Mouse (Mus musculus): ENCODE measurements around the gene Rfc2. TPM values are rescaled to one million over a fixed set of nuclear protein-coding genes. Genes with fewer than 3 reads are reported as not detected.

Rfc2 gene
- polyA plus RNA-seq, 1 experiment from 2014 or later, result 375 TPM

DNA sequence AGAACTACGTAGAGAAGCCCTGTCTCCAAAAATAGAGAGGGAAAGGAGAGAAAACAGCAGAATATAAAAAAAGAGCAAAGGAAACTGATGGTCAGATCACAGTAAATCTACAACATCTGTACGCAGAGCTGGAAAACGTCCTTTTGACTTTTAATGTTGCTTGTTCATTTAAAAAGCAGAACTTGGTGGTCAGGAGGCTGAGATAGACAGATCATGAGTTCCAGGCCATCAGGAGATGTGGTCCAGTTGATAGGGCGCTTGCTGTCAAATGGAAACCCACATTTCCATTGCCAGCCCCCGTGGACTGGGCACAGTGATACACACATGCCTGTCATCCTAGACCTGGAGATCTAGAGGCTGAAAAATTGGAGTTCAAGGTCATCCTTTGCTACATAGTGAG, 3.6 kb downstream of the Rfc2 start:
- H3K36me3 ChIP-seq (ENCODE audit: control insufficient read depth, insufficient read depth, low read length), result no peaks in the 10 kb centered on the region; the same call in 1 of the 2 replicates
- no peaks in the 10 kb centered on the region for H3K27me3 ChIP-seq (ENCODE audit: control insufficient read depth, insufficient read depth, low read length)
- H3K9ac ChIP-seq (ENCODE audit: low read length), result no peak overlapping the region
- DNase-seq (ENCODE audit: low spot score), result no peak
- H3K4me3 ChIP-seq (ENCODE audit: low read depth, low read length), result no peak overlapping the region
- H3K4me1 ChIP-seq (replicated peaks; ENCODE audit: control insufficient read depth, insufficient read depth, low read length), result peaks cover 5% of the 10 kb centered on the region
- no peak overlapping the region for H3K27ac ChIP-seq (ENCODE audit: low read depth, low read length)
- H3K4me2 ChIP-seq (ENCODE audit: low read depth, low read length, severe bottlenecking), result no peak overlapping the region
- H3K9me3 ChIP-seq (ENCODE audit: control insufficient read depth, low read length), result no peaks in the 10 kb centered on the region
- ATAC-seq (replicated peaks; ENCODE audit: low FRiP score), result no peak
- 93% methylated on average over 5 of the region's 5 CpGs for WGBS

DNA sequence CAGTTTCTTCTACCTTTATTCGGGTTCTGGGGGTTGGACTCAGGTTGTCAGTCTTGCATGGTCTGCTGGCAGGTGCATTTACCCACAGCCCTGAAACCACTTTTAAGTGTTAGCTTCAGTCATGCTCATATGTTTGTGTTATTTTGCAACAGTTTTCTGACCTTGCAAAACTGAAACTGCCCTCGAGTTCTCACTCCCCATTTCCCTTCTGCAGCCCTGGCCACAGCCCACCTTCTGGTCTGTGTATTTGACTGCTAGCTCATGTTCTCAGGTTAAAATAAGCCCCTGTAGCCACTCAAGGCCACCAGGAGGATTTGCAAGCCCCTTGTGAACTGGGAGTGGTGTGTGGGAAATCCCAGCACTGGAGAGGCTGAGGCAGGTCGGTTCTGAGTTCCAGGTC, 8.7 kb downstream of the Rfc2 start:
- Histone ChIP-seq H3K36me3 (ENCODE audit: control insufficient read depth, insufficient read depth, low read length) (peaks cover 6% of the 10 kb centered on the region; the same call in 1 of the 2 replicates), H3K27me3 (ENCODE audit: control insufficient read depth, insufficient read depth, low read length) (no peaks in the 10 kb centered on the region), H3K4me3 (ENCODE audit: low read depth, low read length) (no peak overlapping the region), H3K9me3 (ENCODE audit: control insufficient read depth, low read length) (no peaks in the 10 kb centered on the region), H3K4me1 (replicated peaks; ENCODE audit: control insufficient read depth, insufficient read depth, low read length) (no peaks in the 10 kb centered on the region), H3K9ac (ENCODE audit: low read length) (no peak overlapping the region), H3K27ac (ENCODE audit: low read depth, low read length) (no peak overlapping the region), H3K4me2 (ENCODE audit: low read depth, low read length, severe bottlenecking) (no peak overlapping the region)
- ATAC-seq (replicated peaks; ENCODE audit: low FRiP score) (no peak), DNase-seq (ENCODE audit: low spot score) (no peak)
- 96% methylated on average over 3 of the region's 3 CpGs for WGBS

DNA sequence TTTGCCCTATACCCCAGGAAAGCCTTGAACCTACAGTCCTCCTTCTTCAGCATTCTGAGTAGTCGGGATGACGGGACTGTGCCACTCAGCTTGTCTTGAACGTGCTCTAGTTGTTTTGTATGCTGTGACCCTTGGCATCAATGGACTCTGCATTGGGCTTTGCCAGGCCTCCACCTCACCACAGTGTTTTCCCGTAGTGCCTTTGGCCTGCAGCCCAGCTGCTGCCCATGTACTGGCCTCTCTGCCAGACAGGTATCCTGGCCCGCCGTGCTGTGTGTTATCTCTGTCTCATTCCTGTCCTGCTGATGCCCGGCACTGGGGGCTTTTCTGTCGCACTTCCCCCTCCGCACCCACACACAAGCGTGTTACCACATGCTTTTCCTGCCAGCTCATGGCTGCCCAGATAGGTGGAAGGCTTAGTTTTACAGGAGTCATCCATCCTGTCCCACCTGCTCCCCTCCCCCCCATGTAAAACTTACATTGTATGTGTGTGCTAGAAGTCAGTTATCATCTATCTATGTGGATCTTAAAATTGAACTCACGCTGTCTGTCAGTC, 10.9 kb downstream of the Rfc2 start:
- WGBS, result 98% methylated on average over 11 of the region's 11 CpGs
- Histone ChIP-seq H3K36me3 (ENCODE audit: control insufficient read depth, insufficient read depth, low read length) (peaks cover 9% of the 10 kb centered on the region; the same call in 1 of the 2 replicates), H3K27ac (ENCODE audit: low read depth, low read length) (no peak overlapping the region)

DNA sequence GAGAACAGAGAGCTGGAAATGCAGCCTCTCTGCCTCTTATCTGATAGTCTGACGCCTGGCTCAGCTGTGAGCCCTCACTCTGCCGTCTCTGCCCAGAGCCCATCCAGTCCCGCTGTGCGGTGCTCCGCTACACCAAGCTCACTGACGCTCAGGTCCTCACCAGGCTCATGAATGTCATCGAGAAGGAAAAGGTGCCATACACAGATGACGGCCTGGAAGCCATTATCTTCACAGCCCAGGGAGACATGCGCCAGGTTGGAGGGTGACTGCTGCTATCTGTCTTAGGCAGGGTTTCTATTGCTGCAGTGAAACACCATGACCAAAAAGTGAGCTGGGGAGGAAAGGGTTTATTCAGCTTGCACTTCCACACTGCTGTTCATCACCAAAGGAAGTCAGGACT, 11.9 kb downstream of the Rfc2 start:
- ATAC-seq (replicated peaks; ENCODE audit: low FRiP score) (no peak), DNase-seq (ENCODE audit: low spot score) (no peak)
- peaks cover 9% of the 10 kb centered on the region; the same call in 1 of the 2 replicates for H3K36me3 ChIP-seq (ENCODE audit: control insufficient read depth, insufficient read depth, low read length)
- H3K27me3 ChIP-seq (ENCODE audit: control insufficient read depth, insufficient read depth, low read length), result no peaks in the 10 kb centered on the region
- H3K9ac ChIP-seq (ENCODE audit: low read length), result no peak overlapping the region
- no peaks in the 10 kb centered on the region for H3K4me1 ChIP-seq (replicated peaks; ENCODE audit: control insufficient read depth, insufficient read depth, low read length)
- H3K4me3 ChIP-seq (ENCODE audit: low read depth, low read length), result no peak overlapping the region
- no peak overlapping the region for H3K27ac ChIP-seq (ENCODE audit: low read depth, low read length)
- 89% methylated on average over 9 of the region's 9 CpGs for WGBS
- no peak overlapping the region for H3K4me2 ChIP-seq (ENCODE audit: low read depth, low read length, severe bottlenecking)
- no peaks in the 10 kb centered on the region for H3K9me3 ChIP-seq (ENCODE audit: control insufficient read depth, low read length)

More for the DNA sequence above, 10.9 kb downstream of the Rfc2 start:
- H3K4me3 ChIP-seq (ENCODE audit: low read depth, low read length), result no peak overlapping the region
- ATAC-seq (replicated peaks; ENCODE audit: low FRiP score) (no peak), DNase-seq (ENCODE audit: low spot score) (no peak)
- H3K27me3 ChIP-seq (ENCODE audit: control insufficient read depth, insufficient read depth, low read length), result no peaks in the 10 kb centered on the region
- H3K9ac ChIP-seq (ENCODE audit: low read length), result no peak overlapping the region
- H3K9me3 ChIP-seq (ENCODE audit: control insufficient read depth, low read length), result no peaks in the 10 kb centered on the region
- H3K4me1 ChIP-seq (replicated peaks; ENCODE audit: control insufficient read depth, insufficient read depth, low read length), result no peaks in the 10 kb centered on the region
- H3K4me2 ChIP-seq (ENCODE audit: low read depth, low read length, severe bottlenecking), result no peak overlapping the region

DNA sequence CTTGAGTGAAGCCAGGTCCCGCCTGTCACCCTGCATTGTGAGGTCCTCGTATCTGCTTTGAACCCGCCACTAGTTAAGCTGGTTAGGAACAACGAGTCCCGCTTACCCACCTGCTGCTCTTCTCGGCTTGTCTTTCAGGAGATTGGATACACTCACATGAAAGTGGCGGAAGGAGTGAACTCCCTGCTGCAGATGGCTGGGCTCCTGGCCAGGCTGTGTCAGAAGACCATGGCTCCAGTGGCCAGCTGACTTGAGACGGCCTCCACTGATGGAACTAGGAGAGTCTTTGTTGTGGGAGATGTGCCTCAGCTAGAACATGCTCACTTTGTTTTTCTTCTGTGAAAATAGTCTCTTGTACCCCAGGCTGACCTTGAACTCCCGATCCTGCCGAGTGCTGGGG, 16.5 kb downstream of the Rfc2 start:
- Histone ChIP-seq H3K4me3 (ENCODE audit: low read depth, low read length) (no peak overlapping the region), H3K4me2 (ENCODE audit: low read depth, low read length, severe bottlenecking) (no peak overlapping the region), H3K9me3 (ENCODE audit: control insufficient read depth, low read length) (no peaks in the 10 kb centered on the region), H3K9ac (ENCODE audit: low read length) (no peak overlapping the region), H3K4me1 (replicated peaks; ENCODE audit: control insufficient read depth, insufficient read depth, low read length) (no peaks in the 10 kb centered on the region), H3K36me3 (ENCODE audit: control insufficient read depth, insufficient read depth, low read length) (peaks cover 6% of the 10 kb centered on the region; the same call in 1 of the 2 replicates), H3K27ac (ENCODE audit: low read depth, low read length) (no peak overlapping the region), H3K27me3 (ENCODE audit: control insufficient read depth, insufficient read depth, low read length) (no peaks in the 10 kb centered on the region)
- no peak for ATAC-seq (replicated peaks; ENCODE audit: low FRiP score)
- no peak for DNase-seq (ENCODE audit: low spot score)
- WGBS, result 90% methylated on average over 10 of the region's 10 CpGs

DNA sequence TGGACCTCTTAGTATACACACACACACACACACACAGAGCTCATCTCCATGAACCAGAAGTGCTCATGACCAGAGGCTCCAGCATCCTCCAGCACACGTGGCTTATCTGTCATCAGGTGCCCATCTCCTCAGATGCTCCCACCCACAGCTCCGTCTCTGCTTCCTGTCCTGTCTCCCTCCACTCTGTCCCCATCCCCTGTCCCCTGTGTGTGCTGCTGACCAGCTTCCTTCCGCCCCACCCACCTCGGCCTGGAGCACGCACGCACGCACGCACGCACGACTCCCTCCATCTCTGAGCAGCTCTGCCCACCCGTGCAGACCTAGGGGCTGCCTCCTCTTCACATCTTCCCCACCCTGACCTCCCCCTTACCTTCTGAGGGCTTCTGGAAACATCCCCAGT, 23.2 kb downstream of the Rfc2 start:
- no peak overlapping the region for H3K27ac ChIP-seq (ENCODE audit: low read depth, low read length)
- DNase-seq (ENCODE audit: low spot score) (no peak), ATAC-seq (replicated peaks; ENCODE audit: low FRiP score) (no peak)
- H3K4me3 ChIP-seq (ENCODE audit: low read depth, low read length), result no peak overlapping the region
- no peak overlapping the region for H3K4me2 ChIP-seq (ENCODE audit: low read depth, low read length, severe bottlenecking)
- H3K9ac ChIP-seq (ENCODE audit: low read length), result no peak overlapping the region
- 0 out of 2 replicates have a peak, but pooled peaks cover 3% of the 10 kb centered on the region for H3K36me3 ChIP-seq (ENCODE audit: control insufficient read depth, insufficient read depth, low read length)
- H3K4me1 ChIP-seq (replicated peaks; ENCODE audit: control insufficient read depth, insufficient read depth, low read length), result no peaks in the 10 kb centered on the region
- no peaks in the 10 kb centered on the region for H3K27me3 ChIP-seq (ENCODE audit: control insufficient read depth, insufficient read depth, low read length)
- no peaks in the 10 kb centered on the region for H3K9me3 ChIP-seq (ENCODE audit: control insufficient read depth, low read length)
- WGBS, result 89% methylated on average over 11 of the region's 11 CpGs

DNA sequence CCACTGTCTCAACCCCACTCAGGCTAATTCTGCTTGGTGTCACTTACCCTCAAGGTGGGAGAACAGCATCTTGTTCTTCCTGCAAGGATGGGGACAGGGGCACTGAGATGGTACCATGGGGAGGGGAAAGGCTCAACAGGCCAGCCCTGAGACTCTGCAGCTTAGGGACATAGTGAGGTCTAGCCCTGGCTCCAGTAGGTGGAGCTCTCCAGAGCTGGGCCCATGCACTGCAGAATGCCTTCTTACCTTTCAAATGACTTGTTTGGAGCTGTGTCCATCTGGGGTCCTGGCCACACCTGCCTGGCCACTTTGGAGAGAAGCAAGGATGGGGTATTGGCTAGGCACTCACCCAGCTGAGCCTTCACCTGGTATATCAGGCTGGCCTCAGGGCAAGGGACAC, 25.1 kb downstream of the Rfc2 start:
- no peak overlapping the region for H3K4me2 ChIP-seq (ENCODE audit: low read depth, low read length, severe bottlenecking)
- no peak for DNase-seq (ENCODE audit: low spot score)
- no peak overlapping the region for H3K27ac ChIP-seq (ENCODE audit: low read depth, low read length)
- H3K27me3 ChIP-seq (ENCODE audit: control insufficient read depth, insufficient read depth, low read length), result no peaks in the 10 kb centered on the region
- no peak overlapping the region for H3K9ac ChIP-seq (ENCODE audit: low read length)
- ATAC-seq (replicated peaks; ENCODE audit: low FRiP score), result no peak
- H3K36me3 ChIP-seq (ENCODE audit: control insufficient read depth, insufficient read depth, low read length), result no peaks in the 10 kb centered on the region
- H3K9me3 ChIP-seq (ENCODE audit: control insufficient read depth, low read length), result no peaks in the 10 kb centered on the region
- no peaks in the 10 kb centered on the region for H3K4me1 ChIP-seq (replicated peaks; ENCODE audit: control insufficient read depth, insufficient read depth, low read length)
- no peak overlapping the region for H3K4me3 ChIP-seq (ENCODE audit: low read depth, low read length)

DNA sequence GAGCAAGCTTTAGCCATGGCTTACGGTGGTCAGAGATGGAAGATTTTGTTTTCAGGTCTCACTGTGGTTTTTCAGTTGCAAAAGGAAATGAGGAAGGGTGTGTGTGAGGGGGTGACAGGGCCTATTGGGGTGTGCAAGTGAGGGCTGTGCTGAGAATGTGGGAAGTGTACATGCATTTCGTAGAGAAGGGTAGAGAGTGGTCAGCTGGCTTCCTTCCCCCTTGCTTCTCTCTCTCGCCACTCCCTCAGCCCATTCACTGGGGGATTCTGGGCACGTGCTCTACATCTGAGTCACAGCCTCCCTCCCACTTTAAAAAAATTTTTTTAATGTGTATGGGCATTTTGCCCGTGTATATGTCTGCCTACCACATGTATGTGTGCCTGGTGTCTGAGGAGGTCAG, 26.0 kb downstream of the Rfc2 start:
- H3K9me3 ChIP-seq (ENCODE audit: control insufficient read depth, low read length), result no peaks in the 10 kb centered on the region
- H3K27ac ChIP-seq (ENCODE audit: low read depth, low read length), result no peak overlapping the region
- no peak for ATAC-seq (replicated peaks; ENCODE audit: low FRiP score)
- H3K36me3 ChIP-seq (ENCODE audit: control insufficient read depth, insufficient read depth, low read length), result no peaks in the 10 kb centered on the region
- WGBS, result 74% methylated on average over 5 of the region's 5 CpGs
- H3K4me2 ChIP-seq (ENCODE audit: low read depth, low read length, severe bottlenecking), result no peak overlapping the region
- no peak overlapping the region for H3K4me3 ChIP-seq (ENCODE audit: low read depth, low read length)
- no peak overlapping the region for H3K9ac ChIP-seq (ENCODE audit: low read length)
- no peak for DNase-seq (ENCODE audit: low spot score)
- no peaks in the 10 kb centered on the region for H3K27me3 ChIP-seq (ENCODE audit: control insufficient read depth, insufficient read depth, low read length)
- H3K4me1 ChIP-seq (replicated peaks; ENCODE audit: control insufficient read depth, insufficient read depth, low read length), result no peaks in the 10 kb centered on the region

DNA sequence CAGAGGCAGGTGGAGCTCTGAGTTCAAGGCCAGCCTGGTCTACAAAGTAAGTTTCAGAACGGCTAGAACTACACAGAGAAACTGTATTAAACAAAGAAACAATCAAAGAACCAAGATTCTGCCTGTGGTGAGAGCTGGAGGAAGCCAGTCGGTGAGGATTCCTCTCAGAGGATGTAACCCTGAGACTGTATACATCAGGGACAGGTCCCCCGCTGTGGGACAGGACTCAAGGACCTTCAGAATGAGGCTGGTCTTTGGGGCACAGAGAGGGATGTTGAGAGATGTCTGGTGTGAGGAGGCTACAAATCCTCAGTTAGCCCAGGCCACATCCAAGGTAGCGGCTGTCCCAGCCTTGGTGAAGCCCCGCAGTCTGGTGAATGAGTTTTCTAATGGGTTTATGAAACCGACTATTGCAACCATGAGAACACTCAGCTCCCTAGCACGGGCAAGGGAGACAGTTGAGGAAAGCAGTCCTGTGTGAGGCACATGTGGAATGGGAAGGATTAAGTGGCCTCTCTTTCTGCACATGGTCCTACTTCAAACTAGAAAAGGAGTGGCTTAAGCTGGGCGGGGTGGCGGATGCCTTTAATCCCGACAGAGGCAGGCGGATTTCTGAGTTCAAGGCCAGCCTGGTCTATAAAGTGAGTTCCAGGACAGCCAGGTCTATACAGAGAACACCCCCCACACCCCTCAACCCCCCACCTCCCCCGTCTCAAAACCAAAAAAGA, 28.9 kb downstream of the Rfc2 start:
- no peak for ATAC-seq (replicated peaks; ENCODE audit: low FRiP score)
- no peaks in the 10 kb centered on the region for H3K36me3 ChIP-seq (ENCODE audit: control insufficient read depth, insufficient read depth, low read length)
- no peak overlapping the region for H3K27ac ChIP-seq (ENCODE audit: low read depth, low read length)
- H3K27me3 ChIP-seq (ENCODE audit: control insufficient read depth, insufficient read depth, low read length), result no peaks in the 10 kb centered on the region
- DNase-seq (ENCODE audit: low spot score), result no peak
- no peak overlapping the region for H3K9ac ChIP-seq (ENCODE audit: low read length)
- H3K9me3 ChIP-seq (ENCODE audit: control insufficient read depth, low read length), result no peaks in the 10 kb centered on the region
- WGBS, result 89% methylated on average over 12 of the region's 12 CpGs
- no peak overlapping the region for H3K4me3 ChIP-seq (ENCODE audit: low read depth, low read length)
- H3K4me2 ChIP-seq (ENCODE audit: low read depth, low read length, severe bottlenecking), result no peak overlapping the region
- no peaks in the 10 kb centered on the region for H3K4me1 ChIP-seq (replicated peaks; ENCODE audit: control insufficient read depth, insufficient read depth, low read length)

Data from forebrain, embryonic 11.5 days (tissue).